Mouse (Mus musculus) MEL (cell line): ENCODE results near the gene Mpv17l. TPM values are rescaled to one million over a fixed set of nuclear protein-coding genes. Genes with fewer than 3 reads are reported as not detected.

Experiments
- DNase-seq: peaks from one replicate; pipeline ENCODE4 v3.0.0; 2011; ENCODE audit warnings: low read depth, low spot score
- H3K27ac ChIP-seq: 2 replicates; pipeline ENCODE4 v1.5.1; 2012; ENCODE audit warnings: low read depth, mild to moderate bottlenecking, control low read depth, low read length, moderate library complexity; ENCODE audit not compliant: control insufficient read depth
- H3K27me3 ChIP-seq, 2 experiments: fragments of 150-350 bp in 1 of 2; sonication (generic) in 1 of 2; 2 replicates each; pipeline ENCODE4 v1.6.1; 2012; ENCODE audit warnings: low read length in 2 of 2, mild to moderate bottlenecking in 2 of 2, improper control_type of control experiment in 1 of 2, moderate library complexity in 1 of 2; ENCODE audit not compliant: insufficient read depth in 2 of 2, control insufficient read depth in 1 of 2
- H3K36me3 ChIP-seq, 2 experiments: 2 replicates each; pipeline ENCODE4 v1.6.1; 2012 to 2014; ENCODE audit warnings: low read length in 2 of 2, improper control_type of control experiment in 1 of 2, inconsistent platforms in 1 of 2, mild to moderate bottlenecking in 1 of 2; ENCODE audit not compliant: insufficient read depth in 2 of 2, control insufficient read depth in 1 of 2
- H3K4me1 ChIP-seq, 2 experiments: fragments of 150-350 bp in 1 of 2; sonication (generic) in 1 of 2; 2 replicates each; pipeline ENCODE4 v1.6.1; 2012; ENCODE audit warnings: low read length in 2 of 2, improper control_type of control experiment in 1 of 2, mild to moderate bottlenecking in 1 of 2; ENCODE audit not compliant: insufficient read depth in 2 of 2, control insufficient read depth in 1 of 2
- H3K4me3 ChIP-seq, 2 experiments: fragments of 150-350 bp in 1 of 2; sonication (generic) in 1 of 2; 2 replicates each; pipeline ENCODE4 v1.5.1; 2012; ENCODE audit warnings: low read depth in 2 of 2, low read length in 2 of 2, mild to moderate bottlenecking in 2 of 2, moderate library complexity in 2 of 2, control low read depth in 1 of 2, improper control_type of control experiment in 1 of 2; ENCODE audit not compliant: control insufficient read depth in 1 of 2, insufficient read depth in 1 of 2
- H3K79me2 ChIP-seq: 2 replicates; pipeline ENCODE4 v1.6.1; 2012; ENCODE audit warnings: mild to moderate bottlenecking, low read length, moderate library complexity; ENCODE audit not compliant: control insufficient read depth, poor library complexity, insufficient read depth
- H3K9ac ChIP-seq: 2 replicates; pipeline ENCODE4 v1.6.1; 2012; ENCODE audit warnings: low read depth, mild to moderate bottlenecking, control low read depth, low read length, moderate library complexity; ENCODE audit not compliant: control insufficient read depth, poor library complexity, severe bottlenecking
- H3K9me3 ChIP-seq: fragments of 150-350 bp; sonication (generic); replicated peaks from 2 replicates; pipeline ENCODE4 v1.6.1; 2012; ENCODE audit warnings: mild to moderate bottlenecking, low read length, improper control_type of control experiment, moderate library complexity; ENCODE audit not compliant: insufficient read depth
- BHLHE40 ChIP-seq: IDR thresholded peaks from 2 replicates; pipeline ENCODE4 v1.6.1; 2012; ENCODE audit warnings: low read depth, mild to moderate bottlenecking, inconsistent platforms, low read length, improper control_type of control experiment, borderline replicate concordance
- CHD1 ChIP-seq: IDR thresholded peaks from 2 replicates; pipeline ENCODE4 v1.6.1; 2012; ENCODE audit warnings: low read depth, mild to moderate bottlenecking, inconsistent platforms, low read length, improper control_type of control experiment
- CHD2 ChIP-seq: IDR thresholded peaks from 2 replicates; pipeline ENCODE4 v1.6.1; 2011; ENCODE audit warnings: low read length, improper control_type of control experiment
- CTCF ChIP-seq, 3 experiments: IDR thresholded peaks in 2 of 3; conservative IDR thresholded peaks in 1 of 3; 2 replicates each; pipeline ENCODE4 v1.5.1; 2011 to 2012; ENCODE audit warnings: low read length in 3 of 3, low read depth in 2 of 3, mild to moderate bottlenecking in 2 of 3, improper control_type of control experiment in 1 of 3, inconsistent platforms in 1 of 3, mixed read lengths in 1 of 3, moderate library complexity in 1 of 3; ENCODE audit not compliant: control insufficient read depth in 1 of 3, insufficient read depth in 1 of 3, poor library complexity in 1 of 3, severe bottlenecking in 1 of 3
- E2F4 ChIP-seq: IDR thresholded peaks from 2 replicates; pipeline ENCODE4 v1.6.1; 2011; ENCODE audit warnings: low read depth, low read length, improper control_type of control experiment, borderline replicate concordance
- ELF1 ChIP-seq: IDR thresholded peaks from 2 replicates; pipeline ENCODE4 v1.6.1; 2014; ENCODE audit warnings: low read depth, mild to moderate bottlenecking, inconsistent platforms, low read length, improper control_type of control experiment, moderate library complexity
- EP300 ChIP-seq, 2 experiments: IDR thresholded peaks; 2 replicates each; pipeline ENCODE4 v1.6.1; 2011; ENCODE audit warnings: improper control_type of control experiment in 2 of 2, low read length in 2 of 2, low read depth in 1 of 2, mild to moderate bottlenecking in 1 of 2
- ETS1 ChIP-seq: IDR thresholded peaks from 2 replicates; pipeline ENCODE4 v1.6.1; 2012; ENCODE audit warnings: low read depth, mild to moderate bottlenecking, inconsistent platforms, low read length, improper control_type of control experiment, moderate library complexity
- GABPA ChIP-seq: IDR thresholded peaks from 2 replicates; pipeline ENCODE4 v1.6.1; 2012; ENCODE audit warnings: low read depth, mild to moderate bottlenecking, inconsistent platforms, low read length, improper control_type of control experiment, moderate library complexity
- GATA1 ChIP-seq: IDR thresholded peaks from 2 replicates; pipeline ENCODE4 v1.6.1; 2011; ENCODE audit warnings: low read depth, low read length, improper control_type of control experiment
- HCFC1 ChIP-seq: IDR thresholded peaks from 2 replicates; pipeline ENCODE4 v1.6.1; 2012; ENCODE audit warnings: low read depth, mild to moderate bottlenecking, inconsistent platforms, low read length, improper control_type of control experiment, moderate library complexity
- JUND ChIP-seq: IDR thresholded peaks from 2 replicates; pipeline ENCODE4 v1.6.1; 2011; ENCODE audit warnings: low read depth, mild to moderate bottlenecking, improper control_type of control experiment, low read length
- KAT2A ChIP-seq: conservative IDR thresholded peaks from 2 replicates; pipeline ENCODE4 v1.6.1; 2012; ENCODE audit warnings: low read depth, low read length, improper control_type of control experiment, inconsistent platforms
- MAFK ChIP-seq: IDR thresholded peaks from 2 replicates; pipeline ENCODE4 v1.6.1; 2011; ENCODE audit warnings: low read depth, mild to moderate bottlenecking, low read length, improper control_type of control experiment, borderline replicate concordance
- MAX ChIP-seq: IDR thresholded peaks from 2 replicates; pipeline ENCODE4 v1.6.1; 2011; ENCODE audit warnings: low read length, improper control_type of control experiment
- MAZ ChIP-seq: IDR thresholded peaks from 2 replicates; pipeline ENCODE4 v1.6.1; 2012; ENCODE audit warnings: low read depth, mild to moderate bottlenecking, inconsistent platforms, low read length, improper control_type of control experiment
- MEF2A ChIP-seq: IDR thresholded peaks from 2 replicates; pipeline ENCODE4 v1.6.1; 2014; ENCODE audit warnings: low read depth, mild to moderate bottlenecking, inconsistent platforms, low read length, improper control_type of control experiment; ENCODE audit not compliant: poor library complexity, insufficient replicate concordance, severe bottlenecking; ENCODE audit errors: extremely low read depth
- MYB ChIP-seq: IDR thresholded peaks from 2 replicates; pipeline ENCODE4 v1.6.1; 2011; ENCODE audit warnings: mild to moderate bottlenecking, low read depth, low read length, improper control_type of control experiment
- MYC ChIP-seq: IDR thresholded peaks from 2 replicates; pipeline ENCODE4 v1.6.1; 2011; ENCODE audit warnings: low read depth, mild to moderate bottlenecking, low read length, improper control_type of control experiment, moderate library complexity
- NELFE ChIP-seq: IDR thresholded peaks from 2 replicates; pipeline ENCODE4 v1.6.1; 2011; ENCODE audit warnings: low read depth, low read length, improper control_type of control experiment
- NRF1 ChIP-seq: IDR thresholded peaks from 2 replicates; pipeline ENCODE4 v1.6.1; 2014; ENCODE audit warnings: low read depth, mild to moderate bottlenecking, inconsistent platforms, low read length, improper control_type of control experiment, moderate library complexity; ENCODE audit not compliant: poor library complexity, insufficient read depth, severe bottlenecking
- POLR2A ChIP-seq, 2 experiments: IDR thresholded peaks; 2 replicates each; pipeline ENCODE4 v1.6.1; 2011 to 2012; ENCODE audit warnings: low read length in 2 of 2, mild to moderate bottlenecking in 2 of 2, control low read depth in 1 of 2, improper control_type of control experiment in 1 of 2, low read depth in 1 of 2, moderate library complexity in 1 of 2; ENCODE audit not compliant: control insufficient read depth in 1 of 2, insufficient read depth in 1 of 2, poor library complexity in 1 of 2
- POLR2AphosphoS2 ChIP-seq: IDR thresholded peaks from 2 replicates; pipeline ENCODE4 v1.6.1; 2011; ENCODE audit warnings: low read length, improper control_type of control experiment
- POLR2AphosphoS5 ChIP-seq: IDR thresholded peaks from 2 replicates; pipeline ENCODE4 v1.6.1; 2012; ENCODE audit warnings: low read depth, borderline replicate concordance, mild to moderate bottlenecking, inconsistent platforms, low read length, moderate library complexity, mixed read lengths
- RAD21 ChIP-seq: IDR thresholded peaks from 2 replicates; pipeline ENCODE4 v1.6.1; 2011; ENCODE audit warnings: mild to moderate bottlenecking, low read depth, low read length, improper control_type of control experiment
- RCOR1 ChIP-seq: IDR thresholded peaks from 2 replicates; pipeline ENCODE4 v1.6.1; 2012; ENCODE audit warnings: low read depth, mild to moderate bottlenecking, inconsistent platforms, low read length, improper control_type of control experiment
- SIN3A ChIP-seq: IDR thresholded peaks from 2 replicates; pipeline ENCODE4 v1.6.1; 2012; ENCODE audit warnings: low read length, improper control_type of control experiment, inconsistent platforms
- TAL1 ChIP-seq: IDR thresholded peaks from 2 replicates; pipeline ENCODE4 v1.6.1; 2012; ENCODE audit warnings: mild to moderate bottlenecking, inconsistent platforms, low read length, moderate library complexity, mixed read lengths
- TBP ChIP-seq: IDR thresholded peaks from 2 replicates; pipeline ENCODE4 v1.8.0; 2011; ENCODE audit warnings: low read depth, low read length, improper control_type of control experiment
- TCF12 ChIP-seq: IDR thresholded peaks from 2 replicates; pipeline ENCODE4 v1.6.1; 2014; ENCODE audit warnings: low read depth, mild to moderate bottlenecking, inconsistent platforms, low read length, improper control_type of control experiment, moderate library complexity
- UBTF ChIP-seq: IDR thresholded peaks from 2 replicates; pipeline ENCODE4 v1.6.1; 2012; ENCODE audit warnings: low read depth, mild to moderate bottlenecking, inconsistent platforms, low read length, improper control_type of control experiment, moderate library complexity, borderline replicate concordance; ENCODE audit not compliant: insufficient read depth
- USF1 ChIP-seq: IDR thresholded peaks from 2 replicates; pipeline ENCODE4 v1.6.1; 2014; ENCODE audit warnings: low read depth, mild to moderate bottlenecking, inconsistent platforms, low read length, improper control_type of control experiment, moderate library complexity
- USF2 ChIP-seq, 2 experiments: IDR thresholded peaks; 2 replicates each; pipeline ENCODE4 v1.6.1; 2011 to 2012; ENCODE audit warnings: improper control_type of control experiment in 2 of 2, low read length in 2 of 2, borderline replicate concordance in 1 of 2, inconsistent platforms in 1 of 2, low read depth in 1 of 2, mild to moderate bottlenecking in 1 of 2; ENCODE audit not compliant: insufficient read depth in 1 of 2
- ZC3H11A ChIP-seq: IDR thresholded peaks from 2 replicates; pipeline ENCODE4 v1.6.1; 2012; ENCODE audit warnings: low read depth, mild to moderate bottlenecking, inconsistent platforms, low read length, improper control_type of control experiment
- ZKSCAN1 ChIP-seq: IDR thresholded peaks from 2 replicates; pipeline ENCODE4 v1.6.1; 2012; ENCODE audit warnings: low read depth, mild to moderate bottlenecking, inconsistent platforms, low read length, improper control_type of control experiment, moderate library complexity
- ZMIZ1 ChIP-seq: IDR thresholded peaks from 2 replicates; pipeline ENCODE4 v1.6.1; 2012; ENCODE audit warnings: low read depth, mild to moderate bottlenecking, inconsistent platforms, low read length, improper control_type of control experiment, moderate library complexity
- ZNF384 ChIP-seq: IDR thresholded peaks from 2 replicates; pipeline ENCODE4 v1.6.1; 2012; ENCODE audit warnings: low read depth, mild to moderate bottlenecking, inconsistent platforms, low read length, improper control_type of control experiment
- polyA plus RNA-seq, 2 experiments: library from polyadenylated mRNA; stranded (reverse) in 1 of 2; unstranded in 1 of 2; fragments of >175 nt in 1 of 2; fragments of >200 nt in 1 of 2; gene quantifications; 2 replicates each; pipeline versions ENCODE4 v1.2.1 to v1.2.4; 2012; ENCODE audit warnings: low replicate concordance in 2 of 2, low read depth in 1 of 2; ENCODE audit not compliant: insufficient read length in 2 of 2, insufficient read depth in 1 of 2, missing spikeins in 1 of 2
- total RNA-seq: library from RNA; depleted of rRNA; stranded (reverse); fragments of 300-350 nt; gene quantifications from 2 replicates; pipeline ENCODE4 v1.2.3, GENCODE M21; 2012

Gene Mpv17l
- total and polyA plus RNA-seq, 3 experiments = 0.77 to 2.3 TPM; not detected in 1

DNA sequence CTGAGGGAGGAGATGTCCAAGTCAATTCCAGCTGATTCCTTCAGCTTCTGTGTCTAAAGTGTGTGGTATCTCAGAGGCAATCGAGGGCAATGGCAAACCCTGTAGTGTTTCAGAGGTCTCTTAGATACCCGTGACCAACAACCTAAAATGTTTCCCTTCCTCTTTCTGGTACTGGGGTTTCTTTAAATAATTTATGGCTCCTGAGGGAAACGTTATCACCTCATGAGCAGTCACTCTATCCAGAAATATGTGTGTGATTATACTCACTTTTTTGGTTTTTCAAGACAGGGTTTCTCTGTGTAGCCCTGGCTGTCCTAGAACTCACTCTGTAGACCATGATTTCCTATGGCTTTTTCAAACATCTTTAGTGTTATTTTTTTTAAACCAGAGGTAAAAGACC lies 4.3 kb downstream of the Mpv17l start:
- Histone ChIP-seq H3K9me3 (no peaks in the 10 kb centered on the region), H3K27me3 (no peaks in the 10 kb centered on the region), H3K4me1 (peaks cover 6 to 10% of the 10 kb centered on the region in 2 experiments), H3K36me3 (peaks cover 0 to 6% of the 10 kb centered on the region in 2 experiments; a peak in 2 of 4 replicates), H3K9ac (no peak overlapping the region), H3K27ac (peak overlapping the region; percentile 43), H3K4me3 (peak overlapping the region in 1 of 2 experiments; percentile 18; a peak in 1 of 4 replicates), H3K79me2 (peaks cover 6% of the 10 kb centered on the region)
- DNase-seq = peak; percentile 71
- TF ChIP-seq MAFK = 0 out of 2 replicates have a peak, but pooled peaks have one; percentile 15
- TF ChIP-seq ELF1 = no peak
- no peak for TF ChIP-seq POLR2A (IDR thresholded peaks at IDR 0.05; ENCODE audit: control insufficient read depth in 1 of 2, insufficient read depth in 1 of 2, low read depth in 1 of 2, low read length in 2 of 2, poor library complexity in 1 of 2)
- TF ChIP-seq USF2 (IDR thresholded peaks at IDR 0.05; ENCODE audit: borderline replicate concordance in 1 of 2, insufficient read depth in 1 of 2, low read depth in 1 of 2, low read length in 2 of 2) = no peak
- TF ChIP-seq CTCF (IDR thresholded peaks at IDR 0.05 in 2 of 3, conservative IDR thresholded peaks at IDR 0.05 in 1 of 3; ENCODE audit: control insufficient read depth in 1 of 3, insufficient read depth in 1 of 3, low read depth in 2 of 3, low read length in 3 of 3, poor library complexity in 1 of 3, severe bottlenecking in 1 of 3) = no peak
- peak; percentile 45; the same call in 1 of the 2 replicates for TF ChIP-seq ETS1
- TF ChIP-seq USF1 = no peak
- peak; percentile 34 for TF ChIP-seq TAL1
- TF ChIP-seq EP300 (IDR thresholded peaks at IDR 0.05; ENCODE audit: low read depth in 1 of 2, low read length in 2 of 2) = peak; percentile 59 to 66; a peak in 3 of 4 replicates
- no peak for TF ChIP-seq RAD21
- no peak for TF ChIP-seq POLR2AphosphoS5
- no peak for TF ChIP-seq ZKSCAN1
- no peak for TF ChIP-seq UBTF
- no peak for TF ChIP-seq ZC3H11A
- no peak for TF ChIP-seq BHLHE40
- TF ChIP-seq HCFC1 = no peak
- 0 out of 2 replicates have a peak, but pooled peaks have one; percentile 25 for TF ChIP-seq TBP
- no peak for TF ChIP-seq ZMIZ1
- TF ChIP-seq MEF2A = 0 out of 2 replicates have a peak, but pooled peaks have one; percentile 47
- TF ChIP-seq E2F4 = no peak
- no peak for TF ChIP-seq POLR2AphosphoS2
- peak; percentile 71 for TF ChIP-seq RCOR1
- no peak for TF ChIP-seq NELFE
- no peak for TF ChIP-seq JUND
- TF ChIP-seq MYB = no peak
- no peak for TF ChIP-seq CHD1
- no peak for TF ChIP-seq CHD2
- no peak for TF ChIP-seq GATA1
- TF ChIP-seq MYC = 0 out of 2 replicates have a peak, but pooled peaks have one; percentile 18
- TF ChIP-seq GABPA = no peak
- TF ChIP-seq SIN3A = peak; percentile 54; the same call in 1 of the 2 replicates
- TF ChIP-seq MAX = no peak
- no peak for TF ChIP-seq NRF1
- no peak for TF ChIP-seq KAT2A
- peak; percentile 38; the same call in 1 of the 2 replicates for TF ChIP-seq ZNF384
- TF ChIP-seq TCF12 = peak; percentile 61; the same call in 1 of the 2 replicates
- no peak for TF ChIP-seq MAZ
